Mouse (Mus musculus) liver, embryonic 12.5 days (tissue): ENCODE measurements around the gene Snx29. TPM values are rescaled to one million over a fixed set of nuclear protein-coding genes. Genes with fewer than 3 reads are reported as not detected.
"Not testable (repeated sequence)": the region's sequence is repeated elsewhere in the genome, so short reads cannot be mapped to it uniquely, and the experiment has no call there.

ENCODE experiments used
- ATAC-seq: fragments of 200-750 bp; cut with Nextera tagmentation; 2 replicates; pipeline ENCODE4 v1.8.0; 2017; ENCODE audit warnings: moderate number of reproducible peaks, mild to moderate bottlenecking, moderate library complexity
- H3K27ac ChIP-seq: fragments of 300-500 bp; sonication (generic); 2 replicates; pipeline ENCODE4 v1.5.1; 2016; ENCODE audit warnings: mild to moderate bottlenecking
- H3K27me3 ChIP-seq: fragments of 300-500 bp; sonication (generic); replicated peaks from 2 replicates; pipeline ENCODE4 v1.6.1; 2016; ENCODE audit warnings: mild to moderate bottlenecking, moderate library complexity
- H3K36me3 ChIP-seq: fragments of 300-500 bp; sonication (generic); 2 replicates; pipeline ENCODE4 v1.6.1; 2016; ENCODE audit warnings: mild to moderate bottlenecking, moderate library complexity
- H3K4me1 ChIP-seq: fragments of 300-500 bp; sonication (generic); 2 replicates; pipeline ENCODE4 v1.6.1; 2016
- H3K4me2 ChIP-seq: fragments of 300-500 bp; sonication (generic); 2 replicates; pipeline ENCODE4 v1.6.1; 2016; ENCODE audit warnings: mild to moderate bottlenecking, moderate library complexity
- H3K4me3 ChIP-seq: fragments of 300-500 bp; sonication (generic); 2 replicates; pipeline ENCODE4 v1.5.1; 2016; ENCODE audit warnings: mild to moderate bottlenecking, moderate library complexity
- H3K9ac ChIP-seq: fragments of 300-500 bp; sonication (generic); 2 replicates; pipeline ENCODE4 v1.6.1; 2016; ENCODE audit warnings: mild to moderate bottlenecking, moderate library complexity
- H3K9me3 ChIP-seq: fragments of 300-500 bp; sonication (generic); replicated peaks from 2 replicates; pipeline ENCODE4 v1.6.1; 2016; ENCODE audit warnings: mild to moderate bottlenecking, moderate library complexity
- WGBS: fragments of 180-500 bp; shearing (Covaris S2); methylation state at CpG from one replicate; pipeline ENCODE4 v1.1.7; 2016; ENCODE audit not compliant: insufficient replicate concordance; 5-methylcytosine and 5-hydroxymethylcytosine counted together
- polyA plus RNA-seq: library from polyadenylated mRNA; unstranded; fragments of >200 nt; fragmentation: Nextera tagmentation; extraction: Ambion mirVana; gene quantifications from 2 replicates; pipeline ENCODE4 v1.2.1, GENCODE M21; 2016

Snx29 gene
- 4.6 and 4.9 TPM in 2 replicates for polyA plus RNA-seq

DNA sequence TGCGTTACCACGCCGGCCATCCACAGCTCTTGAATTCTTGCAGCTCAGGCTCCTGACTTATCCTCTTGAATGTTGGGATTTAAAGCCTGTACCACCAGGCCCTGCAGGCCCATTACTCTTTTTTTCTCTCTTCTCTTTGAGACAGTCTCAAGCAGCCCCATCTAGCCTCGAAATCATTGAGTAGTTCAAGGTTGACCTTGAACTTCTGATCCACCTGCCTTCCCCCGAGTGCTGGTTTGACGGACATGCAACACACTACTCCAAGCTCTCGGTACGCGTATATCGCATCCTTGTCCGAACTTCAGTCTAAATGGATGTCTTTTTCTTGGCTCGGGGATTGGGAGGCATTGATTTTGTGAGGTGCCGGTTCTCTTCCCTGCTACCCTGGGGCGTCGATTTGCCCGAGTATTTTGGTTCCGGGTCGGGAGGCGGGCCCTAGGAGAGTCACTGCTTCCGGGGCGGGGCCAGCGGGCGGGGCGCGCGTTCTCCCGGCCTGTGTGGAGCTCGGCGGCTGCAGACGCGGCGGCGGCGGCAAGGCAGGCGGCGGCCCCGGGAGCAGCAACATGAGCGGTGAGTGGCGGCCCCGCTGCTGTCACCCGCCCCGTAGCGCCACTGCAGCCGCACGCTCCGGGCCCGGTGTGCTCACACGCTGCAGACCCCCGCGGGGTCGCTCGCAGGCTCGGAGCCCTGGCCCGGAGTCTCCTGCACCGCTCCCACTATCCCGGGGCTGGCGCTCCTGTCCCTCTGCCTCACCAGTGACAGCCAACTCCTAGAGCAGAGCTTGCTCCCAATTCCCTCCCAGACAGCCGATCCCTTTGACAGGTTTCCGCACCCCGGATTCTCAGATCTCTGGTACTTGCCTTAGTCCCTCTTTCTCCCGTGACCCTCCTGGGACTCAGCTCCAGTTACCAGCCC is at the start of gene Snx29:
Gene Snx29, plus strand, starts transcription at position 500 of the 915 bp plus-strand sequence.
- ATAC-seq = peak; percentile 95
- H3K27me3 ChIP-seq = no peaks in the 10 kb centered on the region
- WGBS = 5% methylated on average over 59 of the region's 61 CpGs
- H3K4me2 ChIP-seq = peak within 1 kb of the TSS; percentile 95
- H3K4me3 ChIP-seq = peak within 1 kb of the TSS; percentile 80
- H3K36me3 ChIP-seq = no peaks in the 10 kb centered on the region
- peak within 1 kb of the TSS; percentile 84 for H3K27ac ChIP-seq
- H3K4me1 ChIP-seq = peaks cover 17% of the 10 kb centered on the region
- H3K9me3 ChIP-seq = no peaks in the 10 kb centered on the region
- peak within 1 kb of the TSS; percentile 88 for H3K9ac ChIP-seq

DNA sequence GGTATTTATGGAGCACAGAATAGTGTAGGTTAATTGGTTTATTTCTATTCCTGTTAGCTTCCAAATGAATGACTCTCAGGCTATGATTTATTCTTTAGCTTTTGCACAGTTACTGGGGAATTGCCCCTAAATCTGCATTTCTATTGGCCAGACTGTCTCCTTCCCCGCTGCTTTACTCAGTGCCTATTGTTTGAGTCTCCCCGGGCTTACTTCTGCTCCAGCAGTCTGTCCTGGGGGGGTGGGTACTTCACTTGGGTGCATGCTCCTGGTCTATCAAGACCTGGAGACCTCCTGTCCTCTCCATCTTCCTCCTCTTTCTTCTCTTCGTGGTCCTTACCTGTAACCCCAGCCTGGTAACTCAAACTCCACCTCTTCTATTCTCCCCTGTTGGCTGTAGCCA is 45.8 kb upstream of the Snx29 start:
- Histone ChIP-seq H3K4me3 (no peak overlapping the region), H3K27ac (no peak overlapping the region), H3K36me3 (no peaks in the 10 kb centered on the region), H3K4me1 (0 out of 2 replicates have a peak, but pooled peaks cover 8% of the 10 kb centered on the region), H3K9ac (no peak overlapping the region), H3K4me2 (no peak overlapping the region), H3K9me3 (no peaks in the 10 kb centered on the region), H3K27me3 (no peaks in the 10 kb centered on the region)
- 54% methylated on average over 3 of the region's 3 CpGs for WGBS
- ATAC-seq = no peak

GRCm38 (mm10) chr16:11278778-11279177 is 43.9 kb upstream of the Snx29 start:
- ATAC-seq = no peak
- H3K4me2 ChIP-seq = no peak overlapping the region
- no peaks in the 10 kb centered on the region for H3K9me3 ChIP-seq
- H3K4me3 ChIP-seq = no peak overlapping the region
- no peaks in the 10 kb centered on the region for H3K36me3 ChIP-seq
- no peaks in the 10 kb centered on the region for H3K27me3 ChIP-seq
- 0 out of 2 replicates have a peak, but pooled peaks cover 8% of the 10 kb centered on the region for H3K4me1 ChIP-seq
- no peak overlapping the region for H3K27ac ChIP-seq
- 52% methylated on average over 6 of the region's 6 CpGs for WGBS
- no peak overlapping the region for H3K9ac ChIP-seq

- Histone ChIP-seq H3K4me2 (no peak overlapping the region), H3K9me3 (no peaks in the 10 kb centered on the region), H3K4me3 (no peak overlapping the region), H3K27ac (no peak overlapping the region), H3K36me3 (no peaks in the 10 kb centered on the region), H3K4me1 (peaks cover 22% of the 10 kb centered on the region), H3K27me3 (no peaks in the 10 kb centered on the region), H3K9ac (no peak overlapping the region)
- 77% methylated on average over 5 of the region's 5 CpGs for WGBS
- no peak for ATAC-seq
Measured at GRCm38 (mm10) chr16:11282655-11283232, 40.0 kb upstream of the Snx29 start.

DNA sequence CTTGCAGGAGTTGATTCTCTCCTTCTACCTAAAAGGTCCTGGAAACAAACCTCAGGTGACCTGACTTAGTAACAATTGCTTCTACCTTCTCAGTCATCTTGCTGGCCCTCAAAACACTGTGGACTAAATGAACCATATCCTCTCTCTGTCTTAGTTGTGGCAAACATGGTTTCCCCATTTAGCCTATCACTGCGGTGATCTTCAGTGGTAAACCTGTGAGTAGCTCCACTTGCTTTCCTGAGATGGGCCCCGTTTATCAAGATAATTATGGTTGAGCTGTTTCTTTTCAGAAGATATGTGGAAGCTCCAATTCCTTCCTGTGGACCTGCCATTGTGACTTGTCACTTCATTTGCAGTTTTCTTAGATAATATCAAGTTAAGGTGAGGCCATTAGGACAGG is 37.8 kb upstream of the Snx29 start:
- Histone ChIP-seq H3K27me3 (no peaks in the 10 kb centered on the region), H3K4me3 (no peak overlapping the region), H3K27ac (no peak overlapping the region), H3K36me3 (no peaks in the 10 kb centered on the region), H3K4me2 (no peak overlapping the region), H3K4me1 (peaks cover 14% of the 10 kb centered on the region), H3K9ac (no peak overlapping the region), H3K9me3 (peaks cover 4% of the 10 kb centered on the region)
- no peak for ATAC-seq
- WGBS = 44% methylated on average over 2 of the region's 2 CpGs

- no peak for ATAC-seq
- Histone ChIP-seq H3K9me3 (peaks cover 11% of the 10 kb centered on the region), H3K9ac (no peak overlapping the region), H3K36me3 (no peaks in the 10 kb centered on the region), H3K4me3 (no peak overlapping the region), H3K27me3 (no peaks in the 10 kb centered on the region), H3K4me2 (no peak overlapping the region), H3K4me1 (peaks cover 14% of the 10 kb centered on the region), H3K27ac (no peak overlapping the region)
- 41% methylated on average over 2 of the region's 2 CpGs for WGBS
Measured at GRCm38 (mm10) chr16:11285949-11286348, 36.8 kb upstream of the Snx29 start.

DNA sequence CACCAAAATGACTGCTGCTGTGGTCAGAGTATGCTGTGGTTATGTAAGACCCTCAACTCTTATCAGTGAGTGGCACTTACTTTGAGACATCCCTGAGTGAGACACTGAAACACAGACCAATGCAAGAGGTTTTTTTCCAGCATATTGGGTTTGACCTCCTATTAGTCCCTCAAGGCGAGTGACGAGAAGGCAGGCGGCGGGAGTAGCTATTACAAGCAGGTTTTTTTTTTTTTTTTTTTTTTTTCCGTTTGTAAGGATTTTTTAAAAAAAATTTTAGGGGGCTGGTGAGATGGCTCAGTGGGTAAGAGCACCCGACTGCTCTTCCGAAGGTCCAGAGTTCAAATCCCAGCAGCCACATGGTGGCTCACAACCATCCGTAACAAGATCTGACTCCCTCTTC is 33.8 kb upstream of the Snx29 start:
- not testable (repeated sequence) for H3K36me3 ChIP-seq, ATAC-seq, H3K9ac ChIP-seq, H3K4me2 ChIP-seq, H3K27ac ChIP-seq, H3K4me3 ChIP-seq, H3K27me3 ChIP-seq
- peaks cover 11% of the 10 kb centered on the region for H3K9me3 ChIP-seq
- peaks cover 14% of the 10 kb centered on the region for H3K4me1 ChIP-seq
- 80% methylated on average over 8 of the region's 8 CpGs for WGBS

DNA sequence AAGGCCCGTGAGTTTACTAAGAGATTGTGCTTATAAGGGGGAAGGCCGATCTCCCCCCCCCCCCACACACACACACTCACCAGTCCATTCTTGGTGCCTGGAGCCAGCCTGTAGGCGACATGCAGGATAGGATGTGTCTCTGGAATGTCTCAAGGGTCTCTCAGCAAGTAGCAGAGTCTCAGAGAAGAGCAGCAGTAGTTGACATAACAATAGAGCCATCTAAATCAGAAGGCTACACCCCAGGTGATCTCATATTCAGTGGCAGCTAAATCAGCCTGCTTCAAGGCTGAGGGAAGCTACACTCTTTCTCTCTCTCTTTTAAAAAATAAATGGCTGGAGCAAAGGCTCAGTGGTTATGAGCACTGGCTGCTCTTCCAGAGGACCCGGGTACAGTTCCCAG is 27.1 kb upstream of the Snx29 start:
- WGBS = 68% methylated on average over 4 of the region's 4 CpGs
- not testable (repeated sequence) for H3K4me1 ChIP-seq, H3K27me3 ChIP-seq, H3K4me2 ChIP-seq, H3K27ac ChIP-seq, H3K9me3 ChIP-seq, ATAC-seq, H3K9ac ChIP-seq, H3K36me3 ChIP-seq, H3K4me3 ChIP-seq

- 46% methylated on average over 1 of the region's 1 CpGs for WGBS
- H3K4me2 ChIP-seq, H3K9ac ChIP-seq, H3K4me3 ChIP-seq, H3K4me1 ChIP-seq, H3K27ac ChIP-seq, H3K9me3 ChIP-seq, H3K27me3 ChIP-seq, H3K36me3 ChIP-seq: not testable (repeated sequence)
- ATAC-seq = 0 out of 2 replicates have a peak, but pooled peaks have one; percentile 65
Measured at GRCm38 (mm10) chr16:11297700-11298099, 25.0 kb upstream of the Snx29 start.

GRCm38 (mm10) chr16:11303741-11304140 is 19.0 kb upstream of the Snx29 start:
- Histone ChIP-seq H3K4me1 (0 out of 2 replicates have a peak, but pooled peaks cover 5% of the 10 kb centered on the region), H3K27ac (no peak overlapping the region), H3K4me3 (no peak overlapping the region), H3K9me3 (no peaks in the 10 kb centered on the region), H3K36me3 (no peaks in the 10 kb centered on the region), H3K27me3 (no peaks in the 10 kb centered on the region), H3K9ac (no peak overlapping the region), H3K4me2 (no peak overlapping the region)
- ATAC-seq = no peak

DNA sequence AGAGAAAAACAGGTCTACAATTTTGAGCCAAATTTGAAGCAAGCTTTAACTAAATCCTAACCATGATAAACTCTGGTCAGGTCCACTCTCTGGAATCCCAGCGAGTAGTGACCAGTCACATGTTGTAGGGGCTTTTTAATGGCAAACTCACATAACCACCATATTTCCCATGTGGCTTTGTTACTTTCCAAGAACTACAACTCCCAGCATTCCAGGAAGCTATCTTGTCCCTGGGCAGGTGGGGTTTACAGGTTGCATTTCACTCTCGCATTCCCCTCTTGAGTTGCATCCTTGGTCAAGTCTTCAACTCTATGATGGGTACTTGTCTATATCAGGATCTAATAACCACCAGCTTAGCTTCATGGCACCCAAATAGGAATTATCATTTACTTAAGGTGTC is 17.2 kb upstream of the Snx29 start:
- Histone ChIP-seq H3K27ac (no peak overlapping the region), H3K9me3 (no peaks in the 10 kb centered on the region), H3K4me3 (no peak overlapping the region), H3K4me2 (no peak overlapping the region), H3K4me1 (no peaks in the 10 kb centered on the region), H3K9ac (no peak overlapping the region), H3K36me3 (no peaks in the 10 kb centered on the region), H3K27me3 (no peaks in the 10 kb centered on the region)
- WGBS = 62% methylated on average over 2 of the region's 2 CpGs
- no peak for ATAC-seq

- no peaks in the 10 kb centered on the region for H3K9me3 ChIP-seq
Measured at GRCm38 (mm10) chr16:11313512-11313911, 9.2 kb upstream of the Snx29 start, which contains the start of gene Tnfrsf17. Tnfrsf17 (plus strand) TSS chr16:11313812.

More at GRCm38 (mm10) chr16:11313512-11313911, 9.2 kb upstream of the Snx29 start, which contains the start of gene Tnfrsf17:
- WGBS = 64% methylated on average over 7 of the region's 7 CpGs
- H3K27ac ChIP-seq = no peak within 1 kb of the TSS
- no peaks in the 10 kb centered on the region for H3K4me1 ChIP-seq
- no peak for ATAC-seq
- H3K4me2 ChIP-seq = no peak within 1 kb of the TSS
- H3K4me3 ChIP-seq = no peak within 1 kb of the TSS
- no peaks in the 10 kb centered on the region for H3K36me3 ChIP-seq
- no peak within 1 kb of the TSS for H3K9ac ChIP-seq
- no peaks in the 10 kb centered on the region for H3K27me3 ChIP-seq
